Mouse (Mus musculus) small intestine, adult 2 months (tissue): ENCODE results near the gene Ccdc162. TPM values are rescaled to one million over a fixed set of nuclear protein-coding genes. Genes with fewer than 3 reads are reported as not detected.

ENCODE experiments used
- H3K27ac ChIP-seq: fragments of 200-500 bp; 2 replicates; pipeline ENCODE4 v1.5.1; 2012; ENCODE audit warnings: low read depth, low read length, control low read depth, inconsistent platforms; ENCODE audit not compliant: insufficient read depth
- H3K27me3 ChIP-seq: fragments of 200-500 bp; 2 replicates; pipeline ENCODE4 v1.6.1; 2012; ENCODE audit warnings: mild to moderate bottlenecking, moderate library complexity, low read length, inconsistent platforms; ENCODE audit not compliant: control insufficient read depth, insufficient read depth
- H3K36me3 ChIP-seq: fragments of 200-500 bp; 2 replicates; pipeline ENCODE4 v1.6.1; 2012; ENCODE audit warnings: mild to moderate bottlenecking, low read length, control low read depth, inconsistent platforms; ENCODE audit not compliant: control insufficient read depth, insufficient read depth
- H3K4me1 ChIP-seq: fragments of 200-500 bp; 2 replicates; pipeline ENCODE4 v1.6.1; 2012; ENCODE audit warnings: low read length, inconsistent platforms, mixed read lengths; ENCODE audit not compliant: control insufficient read depth, insufficient read depth, insufficient read length
- H3K4me3 ChIP-seq: fragments of 200-500 bp; 2 replicates; pipeline ENCODE4 v1.5.1; 2012; ENCODE audit warnings: low read depth, mild to moderate bottlenecking, control low read depth, inconsistent platforms, low read length, moderate library complexity
- CTCF ChIP-seq: fragments of 200-500 bp; IDR thresholded peaks from 2 replicates; pipeline ENCODE4 v1.5.1; 2012; ENCODE audit warnings: low read depth, mild to moderate bottlenecking, control low read depth, inconsistent platforms, low read length, moderate library complexity, mixed read lengths; ENCODE audit not compliant: insufficient replicate concordance, insufficient read length; ENCODE audit errors: extremely low read depth
- POLR2A ChIP-seq: fragments of 200-500 bp; IDR thresholded peaks from 2 replicates; pipeline ENCODE4 v1.6.1; 2012; ENCODE audit warnings: low read depth, mild to moderate bottlenecking, control low read depth, inconsistent platforms, low read length, moderate library complexity
- WGBS: fragments of 180-500 bp; shearing (Covaris S2); methylation state at CpG from one replicate; pipeline ENCODE4 v1.1.7; 2018; 5-methylcytosine and 5-hydroxymethylcytosine counted together
- polyA plus RNA-seq: library from polyadenylated mRNA; depleted of rRNA; stranded (reverse); fragments of >200 nt; gene quantifications from 2 replicates; pipeline ENCODE4 v1.2.3, GENCODE M21; 2012

Ccdc162 gene
- polyA plus RNA-seq, 1 experiment = 0.08 TPM

GRCm38 (mm10) chr10:41550711-41551110 is 165.7 kb downstream of the Ccdc162 start:
- no peak overlapping the region for H3K27ac ChIP-seq
- H3K27me3 ChIP-seq = no peaks in the 10 kb centered on the region
- no peak overlapping the region for H3K4me3 ChIP-seq
- no peak for TF ChIP-seq POLR2A
- no peak for TF ChIP-seq CTCF
- WGBS = 74% methylated on average over 7 of the region's 7 CpGs
- H3K36me3 ChIP-seq = no peaks in the 10 kb centered on the region
- H3K4me1 ChIP-seq = peaks cover 18% of the 10 kb centered on the region

- H3K27ac ChIP-seq = no peak overlapping the region
- peaks cover 6% of the 10 kb centered on the region; the same call in 1 of the 2 replicates for H3K4me1 ChIP-seq
- no peak for TF ChIP-seq CTCF
- no peak for TF ChIP-seq POLR2A
- no peaks in the 10 kb centered on the region for H3K27me3 ChIP-seq
- no peaks in the 10 kb centered on the region for H3K36me3 ChIP-seq
- WGBS = 33% methylated on average over 13 of the region's 13 CpGs
- no peak overlapping the region for H3K4me3 ChIP-seq
Measured at GRCm38 (mm10) chr10:41546396-41547165, 169.9 kb downstream of the Ccdc162 start.

DNA sequence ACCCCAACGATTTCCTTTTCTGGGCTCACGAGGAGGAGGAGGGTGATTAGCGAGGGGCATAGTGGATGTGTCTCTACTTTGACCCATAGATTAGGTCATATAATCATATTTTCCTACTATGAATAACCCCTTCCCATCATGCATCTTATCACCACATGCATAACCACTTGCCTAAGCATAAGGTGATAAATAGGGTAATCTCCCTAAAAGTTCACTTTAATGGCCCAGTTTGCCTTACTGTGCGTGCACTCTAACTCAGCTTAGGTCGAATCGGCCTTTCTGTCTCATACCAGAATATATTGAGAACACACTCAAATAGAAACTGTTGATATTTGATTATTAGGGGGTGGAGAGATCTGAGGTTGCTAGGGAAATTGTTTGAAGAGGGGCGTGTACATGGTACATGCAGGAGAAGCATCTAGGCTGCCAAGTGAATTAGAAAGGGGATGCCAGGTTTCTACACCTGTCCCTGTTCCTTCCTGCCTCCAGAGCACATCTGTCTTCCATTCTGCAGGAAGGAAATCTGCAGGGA is 171.1 kb downstream of the Ccdc162 start:
- no peak for TF ChIP-seq CTCF
- no peak for TF ChIP-seq POLR2A

GRCm38 (mm10) chr10:41544481-41545190 is 171.8 kb downstream of the Ccdc162 start:
- Histone ChIP-seq H3K4me3 (no peak overlapping the region), H3K27me3 (no peaks in the 10 kb centered on the region), H3K27ac (no peak overlapping the region), H3K36me3 (no peaks in the 10 kb centered on the region), H3K4me1 (peaks cover 6% of the 10 kb centered on the region; the same call in 1 of the 2 replicates)
- TF ChIP-seq CTCF = no peak
- no peak for TF ChIP-seq POLR2A
- whole genome bisulfite sequencing = 7% methylated on average over 7 of the region's 7 CpGs

More for the DNA sequence above, 171.1 kb downstream of the Ccdc162 start:
- Histone ChIP-seq H3K27ac (no peak overlapping the region), H3K36me3 (no peaks in the 10 kb centered on the region), H3K4me1 (peaks cover 6% of the 10 kb centered on the region; the same call in 1 of the 2 replicates), H3K27me3 (no peaks in the 10 kb centered on the region), H3K4me3 (no peak overlapping the region)
- 22% methylated on average over 7 of the region's 7 CpGs for WGBS

GRCm38 (mm10) chr10:41543844-41544243 is 172.6 kb downstream of the Ccdc162 start:
- Histone ChIP-seq H3K36me3 (no peaks in the 10 kb centered on the region), H3K4me3 (no peak overlapping the region), H3K27me3 (no peaks in the 10 kb centered on the region), H3K4me1 (peaks cover 6% of the 10 kb centered on the region; the same call in 1 of the 2 replicates), H3K27ac (no peak overlapping the region)
- TF ChIP-seq POLR2A (no peak), CTCF (no peak)
- WGBS = 72% methylated on average over 2 of the region's 2 CpGs

GRCm38 (mm10) chr10:41543439-41543838 is 173.0 kb downstream of the Ccdc162 start:
- Histone ChIP-seq H3K4me3 (no peak overlapping the region), H3K36me3 (no peaks in the 10 kb centered on the region), H3K4me1 (peaks cover 6% of the 10 kb centered on the region; the same call in 1 of the 2 replicates), H3K27ac (no peak overlapping the region), H3K27me3 (no peaks in the 10 kb centered on the region)
- WGBS = 80% methylated on average over 4 of the region's 4 CpGs
- TF ChIP-seq CTCF (no peak), POLR2A (no peak)

- WGBS = 96% methylated on average over 6 of the region's 6 CpGs
- H3K4me3 ChIP-seq = no peak overlapping the region
- TF ChIP-seq CTCF = no peak
- TF ChIP-seq POLR2A = no peak
Measured at GRCm38 (mm10) chr10:41542057-41542456, 174.4 kb downstream of the Ccdc162 start.

More at GRCm38 (mm10) chr10:41542057-41542456, 174.4 kb downstream of the Ccdc162 start:
- Histone ChIP-seq H3K27ac (no peak overlapping the region), H3K36me3 (no peaks in the 10 kb centered on the region), H3K27me3 (no peaks in the 10 kb centered on the region), H3K4me1 (peaks cover 6% of the 10 kb centered on the region; the same call in 1 of the 2 replicates)
